Comparison of ENCODE assay signal across 33 mouse cellular contexts in genomic region chr7:130857973-130858372, GRCm38 (mm10). TPM values are rescaled to one million over a fixed set of nuclear protein-coding genes. Genes with fewer than 3 reads are reported as not detected.
A peak's percentile ranks its signal among the peaks of the same experiment; 100 is the strongest.
DNase-seq lines count a peak whose midpoint lies in the region; ATAC-seq lines count a peak whose summit lies in the region.
"Had no signal": no experiment of that assay in that cellular context is flagged by ENCODE, and none has a peak within 500 bp of the region (broad histone marks: within the 10 kb centered on the region; RNA-seq: fewer than 3 reads in every experiment).

No protein-coding gene starts in this region.

- H3K4me1 ChIP-seq in liver, embryonic 16.5 days (ENCODE audit: control insufficient read depth, low read depth, low read length), result no peaks in the 10 kb centered on the region
- H3K4me1 ChIP-seq in liver, embryonic 12.5 days, result no peaks in the 10 kb centered on the region

- no peaks in the 10 kb centered on the region for H3K36me3 ChIP-seq in liver, embryonic 16.5 days (ENCODE audit: control insufficient read depth, insufficient read depth)
- H3K36me3 ChIP-seq in liver, embryonic 12.5 days, result no peaks in the 10 kb centered on the region
- H3K36me3 ChIP-seq: embryonic facial prominence, embryonic 12.5 days; heart, embryonic 13.5 days; hindbrain, embryonic 10.5 days; hindbrain, embryonic 15.5 days; kidney, embryonic 15.5 days; midbrain, embryonic 10.5 days; midbrain, embryonic 15.5 days; neural tube, embryonic 12.5 days had no signal

- peak; percentile 21 for DNase-seq in thymus, postnatal 14 days
- DNase-seq in thymus, adult 18-20 months, result no peak
- peak; percentile 32 for DNase-seq in thymus, postnatal 4 days
- DNase-seq in adrenal gland, postnatal 14 days, result no peak
- no peak for DNase-seq in adrenal gland, adult (ENCODE audit: inconsistent age in 2 of 2, low spot score in 1 of 2)
- DNase-seq: adrenal gland, adult 8-10 months; cerebellum, adult 9-10 months; cerebellum, postnatal 36 days; embryo, embryonic 11 days; gastrocnemius, postnatal 25 days; heart, adult 2 months; heart, postnatal 10 days; kidney, adult 18-20 months; kidney, postnatal 25 days; lung, adult 18-20 months; lung, postnatal 4 days; right cerebral cortex, postnatal 25 days; spleen, adult 18-20 months had no signal

- H3K27me3 ChIP-seq in liver, embryonic 16.5 days (ENCODE audit: control insufficient read depth, insufficient read depth, low read depth, low read length), result no peaks in the 10 kb centered on the region
- H3K27me3 ChIP-seq in liver, embryonic 12.5 days (replicated peaks), result peaks cover 17% of the 10 kb centered on the region; the same call in 1 of the 2 replicates
- H3K27me3 ChIP-seq: embryonic facial prominence, embryonic 12.5 days; heart, embryonic 13.5 days; hindbrain, embryonic 15.5 days; midbrain, embryonic 15.5 days; neural tube, embryonic 12.5 days had no signal

- H3K9me3 ChIP-seq in liver, embryonic 16.5 days (replicated peaks; ENCODE audit: control insufficient read depth, low read length), result no peaks in the 10 kb centered on the region
- no peaks in the 10 kb centered on the region for H3K9me3 ChIP-seq in liver, embryonic 12.5 days (replicated peaks)
- H3K9me3 ChIP-seq: embryonic facial prominence, embryonic 12.5 days; heart, embryonic 13.5 days; hindbrain, embryonic 10.5 days; hindbrain, embryonic 15.5 days; kidney, embryonic 15.5 days; midbrain, embryonic 10.5 days; midbrain, embryonic 15.5 days; neural tube, embryonic 12.5 days had no signal

- no peak overlapping the region for H3K27ac ChIP-seq in liver, embryonic 16.5 days (ENCODE audit: low read length)
- H3K27ac ChIP-seq in liver, embryonic 12.5 days, result no peak overlapping the region
- H3K27ac ChIP-seq: embryonic facial prominence, embryonic 12.5 days; heart, adult 2 months; heart, embryonic 13.5 days; hindbrain, embryonic 10.5 days; hindbrain, embryonic 15.5 days; kidney, embryonic 15.5 days; midbrain, embryonic 15.5 days; neural tube, embryonic 12.5 days had no signal

- H3K9ac ChIP-seq in liver, embryonic 16.5 days (ENCODE audit: low read depth, low read length), result no peak overlapping the region
- no peak overlapping the region for H3K9ac ChIP-seq in liver, embryonic 12.5 days
- H3K9ac ChIP-seq: embryonic facial prominence, embryonic 12.5 days; heart, embryonic 13.5 days; hindbrain, embryonic 15.5 days; kidney, embryonic 15.5 days; midbrain, embryonic 15.5 days; neural tube, embryonic 12.5 days had no signal

- no peak overlapping the region for H3K4me3 ChIP-seq in liver, embryonic 16.5 days (ENCODE audit: low read depth, low read length)
- H3K4me3 ChIP-seq in liver, embryonic 12.5 days, result no peak overlapping the region
- H3K4me3 ChIP-seq: embryonic facial prominence, embryonic 12.5 days; heart, adult 2 months; heart, embryonic 13.5 days; hindbrain, embryonic 10.5 days; hindbrain, embryonic 15.5 days; kidney, embryonic 15.5 days; midbrain, embryonic 10.5 days; midbrain, embryonic 15.5 days; neural tube, embryonic 12.5 days had no signal

- WGBS in liver, embryonic 16.5 days (ENCODE audit: insufficient replicate concordance), result 19% methylated on average over 6 of the region's 6 CpGs
- WGBS in liver, embryonic 12.5 days (ENCODE audit: insufficient replicate concordance), result 37% methylated on average over 6 of the region's 6 CpGs

- no peak overlapping the region for H3K4me2 ChIP-seq in liver, embryonic 16.5 days (ENCODE audit: low read depth, low read length)
- no peak overlapping the region for H3K4me2 ChIP-seq in liver, embryonic 12.5 days
- H3K4me2 ChIP-seq: embryonic facial prominence, embryonic 12.5 days; heart, embryonic 13.5 days; hindbrain, embryonic 15.5 days; kidney, embryonic 15.5 days; midbrain, embryonic 15.5 days; neural tube, embryonic 12.5 days had no signal

- peak; percentile 32; the same call in 1 of the 2 replicates for ATAC-seq in liver, embryonic 16.5 days (ENCODE audit: low read depth)
- ATAC-seq in liver, embryonic 12.5 days, result no peak
- ATAC-seq in monocyte, adult 5-6 weeks (replicated peaks; ENCODE audit: insufficient number of reproducible peaks, low FRiP score, low TSS enrichment, poor library complexity, severe bottlenecking), result peak; percentile 73
- ATAC-seq: activated CD4-positive, CD25-positive, alpha-beta regulatory T cell, adult 4 months; forebrain, embryonic 14.5 days; inflammation-experienced regulatory T-cells, adult 6 months; lung, postnatal 0 days; midbrain, embryonic 15.5 days had no signal

RNA-seq across cellular contexts. Expression of gene Plekha1, which starts 7.6 kb away (rescaled TPM):
- 13.8 and 15.7 TPM in 2 replicates for polyA plus RNA-seq in liver, embryonic 16.5 days (2015; fragmentation: Nextera tagmentation; extraction: Ambion mirVana)
- polyA plus RNA-seq in liver, embryonic 12.5 days (2016; fragmentation: Nextera tagmentation; extraction: Ambion mirVana), result 10.3 and 11.0 TPM in 2 replicates
- 41.0 to 79.7 TPM (median 50.4 TPM) in 3 replicates for total RNA-seq in monocyte, adult 5-6 weeks (2017)
- 25.6 and 31.6 TPM in 2 replicates for total RNA-seq in adrenal gland, postnatal 14 days (2021)

Comparison
In these comparisons a context has a peak if more than half of its experiments do, and no peak if none do; other contexts are left out.
1. DNase-seq: peak in thymus, postnatal 14 days (single experiment) and thymus, postnatal 4 days (single experiment); none in thymus, adult 18-20 months (0 of 2), adrenal gland, postnatal 14 days (single experiment) and adrenal gland, adult (0 of 2).